Mouse (Mus musculus) gastrocnemius, adult 8-10 months (tissue): ENCODE data around the gene Trcg1. TPM values are rescaled to one million over a fixed set of nuclear protein-coding genes. Genes with fewer than 3 reads are reported as not detected.

Experiments
- DNase-seq, 2 experiments: peaks; one replicate each; pipeline ENCODE4 v3.0.0; 2022; ENCODE audit warnings: low spot score in 2 of 2
- total RNA-seq, 4 experiments: library from RNA; stranded (reverse); gene quantifications; 2 replicates each; pipeline ENCODE4 v1.2.4; 2022

Trcg1 gene
- total RNA-seq, 4 experiments from 2014 or later: not detected

DNA sequence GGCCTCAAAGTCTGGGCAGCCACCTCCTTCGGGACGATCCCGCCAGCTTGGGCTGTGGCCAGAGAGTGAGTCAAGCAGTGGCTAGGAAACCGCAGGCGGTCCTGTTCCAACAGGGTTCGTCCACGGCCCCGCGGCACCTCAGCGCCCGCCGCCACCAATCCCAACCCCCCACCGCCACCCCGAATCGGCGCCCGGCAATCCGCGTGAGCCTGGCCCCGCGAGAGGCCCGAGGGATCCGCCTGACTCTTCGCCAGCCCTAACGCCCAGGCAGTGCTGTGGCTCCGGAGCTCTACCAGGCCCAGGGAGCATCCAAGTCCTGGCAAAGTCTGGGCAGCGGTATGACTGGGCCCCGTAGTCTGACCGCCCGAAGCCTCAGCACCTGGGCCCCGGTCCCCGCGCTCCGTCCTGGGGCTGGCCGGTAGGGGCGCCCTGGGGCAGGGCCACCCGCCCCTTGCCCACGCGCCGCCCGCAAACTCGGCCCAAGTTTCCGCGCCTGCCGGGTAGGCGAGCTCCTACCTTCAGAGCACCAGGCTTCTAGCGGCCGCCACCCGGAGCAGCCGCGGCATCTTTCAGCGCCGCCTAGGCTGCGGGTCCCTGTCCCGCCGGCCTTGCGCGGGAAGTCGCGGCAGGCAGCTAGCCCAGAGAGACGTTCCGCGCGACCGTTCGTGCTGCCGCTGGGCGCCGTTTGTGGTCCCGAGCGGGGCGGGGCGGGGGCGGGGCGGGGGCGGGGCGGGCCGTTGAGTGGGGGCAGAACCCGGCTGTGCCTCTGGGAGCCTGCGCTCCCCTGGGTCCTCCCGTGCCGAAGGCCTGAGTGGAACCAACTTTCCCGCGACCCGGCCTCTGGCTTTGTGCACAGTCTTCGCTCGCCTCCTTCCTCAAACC lies 25.8 kb downstream of the Trcg1 start, which contains the start of gene 1700017B05Rik:
Gene 1700017B05Rik, minus strand, starts transcription at position 700 of the 882 bp plus-strand sequence.
- DNase-seq: peak; percentile 47

GRCm38 (mm10) chr9:57262795-57263684 lies 26.7 kb downstream of the Trcg1 start:
- DNase-seq: no peak

GRCm38 (mm10) chr9:57265125-57265524 lies 28.8 kb downstream of the Trcg1 start:
- no peak for DNase-seq

- DNase-seq: no peak
Observed at GRCm38 (mm10) chr9:57267421-57267820, 31.1 kb downstream of the Trcg1 start.

DNA sequence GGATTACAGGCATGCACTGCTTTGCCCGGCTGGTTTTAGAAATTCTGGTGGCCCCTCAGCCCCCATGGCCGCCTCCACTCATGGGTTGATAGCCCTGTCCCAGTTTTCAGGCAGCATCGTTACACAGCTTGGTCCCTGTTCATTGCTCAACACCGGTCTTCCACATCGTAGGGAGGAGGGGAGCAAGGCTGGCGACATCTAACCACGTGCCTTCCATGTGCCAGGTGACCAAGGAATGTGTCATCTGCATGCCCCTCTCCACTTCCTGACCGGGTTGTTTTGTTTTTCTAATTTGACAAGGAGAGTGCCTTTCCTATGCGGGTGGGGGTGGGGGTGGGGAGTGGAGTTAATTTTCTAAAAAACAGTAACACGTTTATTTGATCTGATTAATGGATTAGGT lies 31.7 kb downstream of the Trcg1 start:
- DNase-seq: no peak

DNA sequence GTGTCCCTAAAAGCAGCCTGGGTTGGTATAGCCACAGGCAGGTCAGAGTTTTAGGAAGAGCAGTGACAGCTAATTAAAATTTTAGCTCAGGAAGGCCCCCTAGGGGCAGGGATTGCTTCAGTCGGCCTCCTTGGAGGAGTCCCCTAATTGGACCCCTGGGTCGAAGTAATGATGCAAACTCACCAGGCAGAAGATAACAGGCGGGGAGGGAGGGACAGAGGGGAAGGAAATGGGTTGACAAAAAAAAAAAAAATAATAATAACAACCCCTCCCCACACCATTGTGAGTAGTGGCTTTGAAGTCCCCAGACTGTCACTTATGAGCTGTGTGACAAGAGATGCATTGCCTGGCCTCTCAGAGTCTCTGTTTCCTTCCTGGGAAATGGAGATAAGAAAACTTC lies 32.2 kb downstream of the Trcg1 start:
- no peak for DNase-seq

GRCm38 (mm10) chr9:57269384-57269783 lies 33.0 kb downstream of the Trcg1 start:
- DNase-seq: no peak

- no peak for DNase-seq
Observed at GRCm38 (mm10) chr9:57270399-57270798, 34.0 kb downstream of the Trcg1 start.

- no peak for DNase-seq
Observed at GRCm38 (mm10) chr9:57271081-57271480, 34.7 kb downstream of the Trcg1 start.

GRCm38 (mm10) chr9:57271837-57272562 lies 35.6 kb downstream of the Trcg1 start:
- no peak for DNase-seq

- DNase-seq: no peak
Observed at GRCm38 (mm10) chr9:57272902-57273804, 36.8 kb downstream of the Trcg1 start.

DNA sequence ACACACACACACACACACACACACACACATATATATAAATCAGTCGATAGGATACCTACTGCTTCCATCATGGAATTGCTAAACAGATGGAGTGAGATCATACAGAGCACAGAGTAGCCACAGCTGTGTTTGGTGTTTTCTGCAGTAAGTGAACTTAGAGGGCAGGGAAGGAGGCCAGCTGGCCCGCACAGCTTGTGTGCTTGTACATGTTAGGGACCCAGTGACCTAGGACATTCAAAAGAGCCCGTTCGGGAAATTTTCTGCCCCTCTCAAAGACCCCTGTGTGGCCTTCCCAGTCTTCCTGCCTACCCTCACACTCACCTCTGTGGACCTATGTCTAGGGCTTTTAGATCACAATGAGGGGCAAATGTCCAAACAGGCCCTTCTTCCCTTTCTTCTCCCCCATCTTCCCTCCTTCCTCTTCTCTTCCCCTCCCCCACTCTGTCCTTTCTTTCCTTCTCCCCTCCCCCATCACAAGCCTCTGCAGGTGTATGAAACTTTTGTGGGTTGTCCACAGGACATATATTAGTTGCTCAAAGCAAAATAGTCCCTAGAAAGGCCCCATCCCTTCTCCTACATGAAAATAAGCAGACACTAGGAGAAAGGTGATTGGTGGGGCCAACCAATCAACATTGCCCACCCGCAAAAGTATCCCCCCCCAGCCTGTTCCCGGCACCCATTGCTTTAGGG lies 37.6 kb downstream of the Trcg1 start:
- DNase-seq: no peak

GRCm38 (mm10) chr9:57276311-57276710 lies 40.0 kb downstream of the Trcg1 start:
- DNase-seq: peak; percentile 65 to 67

- no peak for DNase-seq
Observed at GRCm38 (mm10) chr9:57278268-57278667, 41.9 kb downstream of the Trcg1 start.

- DNase-seq: no peak
Observed at GRCm38 (mm10) chr9:57279441-57279840, 43.1 kb downstream of the Trcg1 start.

- no peak for DNase-seq
Observed at GRCm38 (mm10) chr9:57281549-57281948, 45.2 kb downstream of the Trcg1 start.

GRCm38 (mm10) chr9:57282686-57283085 lies 46.3 kb downstream of the Trcg1 start:
- DNase-seq: no peak

DNA sequence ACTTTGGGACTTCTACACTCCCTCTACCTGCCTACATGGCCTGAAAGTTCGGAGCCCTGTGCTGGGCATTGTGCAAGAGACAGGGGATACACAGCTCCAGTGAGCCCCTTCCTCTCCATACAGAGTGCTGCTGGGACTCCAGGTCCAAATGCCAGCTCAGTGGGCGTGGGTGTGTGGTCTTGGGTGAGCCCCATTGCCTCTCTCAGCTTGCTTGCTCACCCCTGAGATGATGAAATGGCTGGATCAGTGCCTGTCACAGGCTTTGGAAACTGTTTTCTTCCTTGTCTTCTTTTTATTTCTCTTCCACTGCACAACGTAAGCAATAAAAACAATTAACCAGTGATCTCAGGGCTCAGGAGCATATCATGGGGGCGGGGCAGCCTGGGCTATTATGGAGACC lies 47.0 kb downstream of the Trcg1 start:
- no peak for DNase-seq

GRCm38 (mm10) chr9:57287183-57287582 lies 50.8 kb downstream of the Trcg1 start:
- no peak for DNase-seq

- DNase-seq: no peak
Observed at GRCm38 (mm10) chr9:57294905-57295304, 58.5 kb downstream of the Trcg1 start.
